Mouse (Mus musculus) megakaryocyte, embryonic 14.5 days (primary cell): ENCODE results near the gene Klf13. TPM values are rescaled to one million over a fixed set of nuclear protein-coding genes. Genes with fewer than 3 reads are reported as not detected.

ENCODE experiments used
- H3K27me3 ChIP-seq: replicated peaks from 2 replicates; pipeline ENCODE3; 2012; ENCODE audit warnings: inconsistent platforms
- H3K36me3 ChIP-seq: replicated peaks from 2 replicates; pipeline ENCODE3; 2012; ENCODE audit warnings: low read length, inconsistent platforms, mixed read lengths
- H3K4me1 ChIP-seq: 2 replicates; pipeline ENCODE4 v1.6.1; 2012; ENCODE audit warnings: inconsistent platforms
- H3K4me3 ChIP-seq: replicated peaks from 2 replicates; pipeline ENCODE3; 2012; ENCODE audit warnings: moderate library complexity, mild to moderate bottlenecking, inconsistent platforms
- H3K9me3 ChIP-seq: 2 replicates; pipeline ENCODE4 v1.6.1; 2012; ENCODE audit warnings: inconsistent platforms
- FLI1 ChIP-seq: IDR thresholded peaks from 2 replicates; pipeline ENCODE4 v1.6.1; 2012; ENCODE audit warnings: low read length, inconsistent platforms, mixed read lengths
- GATA1 ChIP-seq: IDR thresholded peaks from 3 replicates; pipeline ENCODE4 v1.6.1; 2012; ENCODE audit warnings: mixed read lengths, low read length, inconsistent platforms, borderline replicate concordance
- polyA plus RNA-seq: library from polyadenylated mRNA; stranded (reverse); fragments of >175 nt; gene quantifications from 2 replicates; pipeline ENCODE4 v1.2.3, GENCODE M21; 2012; ENCODE audit warnings: low replicate concordance; ENCODE audit not compliant: insufficient read depth

The Klf13 gene
- polyA plus RNA-seq, 1 experiment = 117 TPM

GRCm38 (mm10) chr7:63952077-63952898, 13.6 kb upstream of the Klf13 start:
- Histone ChIP-seq H3K27me3 (peaks cover 27% of the 10 kb centered on the region), H3K4me3 (no peak overlapping the region), H3K4me1 (peaks cover 52% of the 10 kb centered on the region), H3K9me3 (no peaks in the 10 kb centered on the region), H3K36me3 (no peaks in the 10 kb centered on the region)
- no peak for TF ChIP-seq FLI1
- no peak for TF ChIP-seq GATA1

GRCm38 (mm10) chr7:63950931-63951607, 12.4 kb upstream of the Klf13 start:
- TF ChIP-seq FLI1 (no peak), GATA1 (no peak)
- Histone ChIP-seq H3K4me1 (peaks cover 42% of the 10 kb centered on the region), H3K4me3 (no peak overlapping the region), H3K36me3 (no peaks in the 10 kb centered on the region), H3K9me3 (no peaks in the 10 kb centered on the region), H3K27me3 (peaks cover 16% of the 10 kb centered on the region)

GRCm38 (mm10) chr7:63949176-63949575, 10.5 kb upstream of the Klf13 start:
- peaks cover 25% of the 10 kb centered on the region for H3K4me1 ChIP-seq
- TF ChIP-seq FLI1 = no peak
- TF ChIP-seq GATA1 = no peak
- H3K27me3 ChIP-seq = peaks cover 10% of the 10 kb centered on the region
- H3K4me3 ChIP-seq = no peak overlapping the region
- H3K36me3 ChIP-seq = no peaks in the 10 kb centered on the region
- H3K9me3 ChIP-seq = no peaks in the 10 kb centered on the region

GRCm38 (mm10) chr7:63947514-63948487, 9.1 kb upstream of the Klf13 start:
- Histone ChIP-seq H3K36me3 (no peaks in the 10 kb centered on the region), H3K27me3 (peaks cover 2% of the 10 kb centered on the region), H3K4me3 (no peak overlapping the region), H3K4me1 (peaks cover 27% of the 10 kb centered on the region), H3K9me3 (no peaks in the 10 kb centered on the region)
- no peak for TF ChIP-seq GATA1

- H3K36me3 ChIP-seq = no peaks in the 10 kb centered on the region
- H3K4me3 ChIP-seq = no peak overlapping the region
- H3K4me1 ChIP-seq = peaks cover 41% of the 10 kb centered on the region
- no peaks in the 10 kb centered on the region for H3K27me3 ChIP-seq
- TF ChIP-seq GATA1 (no peak), FLI1 (no peak)
- H3K9me3 ChIP-seq = no peaks in the 10 kb centered on the region
Measured at GRCm38 (mm10) chr7:63943946-63944345, 5.2 kb upstream of the Klf13 start.

- Histone ChIP-seq H3K27me3 (no peaks in the 10 kb centered on the region), H3K4me3 (peak overlapping the region; percentile 79), H3K9me3 (no peaks in the 10 kb centered on the region), H3K4me1 (peaks cover 37% of the 10 kb centered on the region), H3K36me3 (no peaks in the 10 kb centered on the region)
- TF ChIP-seq FLI1 (no peak), GATA1 (no peak)
Measured at GRCm38 (mm10) chr7:63941501-63941900, 2.8 kb upstream of the Klf13 start.

GRCm38 (mm10) chr7:63941050-63941449, 2.3 kb upstream of the Klf13 start:
- no peak for TF ChIP-seq GATA1
- no peak for TF ChIP-seq FLI1
- Histone ChIP-seq H3K4me1 (peaks cover 38% of the 10 kb centered on the region), H3K36me3 (no peaks in the 10 kb centered on the region), H3K27me3 (no peaks in the 10 kb centered on the region), H3K9me3 (no peaks in the 10 kb centered on the region), H3K4me3 (peak overlapping the region; percentile 79)

GRCm38 (mm10) chr7:63940321-63940720, 1.6 kb upstream of the Klf13 start:
- Histone ChIP-seq H3K4me1 (peaks cover 45% of the 10 kb centered on the region), H3K27me3 (no peaks in the 10 kb centered on the region), H3K36me3 (no peaks in the 10 kb centered on the region), H3K4me3 (peak overlapping the region; percentile 76), H3K9me3 (no peaks in the 10 kb centered on the region)
- TF ChIP-seq GATA1 = no peak

- Histone ChIP-seq H3K4me1 (peaks cover 53% of the 10 kb centered on the region), H3K36me3 (peaks cover 1% of the 10 kb centered on the region), H3K9me3 (no peaks in the 10 kb centered on the region), H3K27me3 (no peaks in the 10 kb centered on the region), H3K4me3 (peak overlapping the region; percentile 100)
- TF ChIP-seq GATA1 (no peak), FLI1 (no peak)
Measured at GRCm38 (mm10) chr7:63939397-63939951, 759 bp upstream of the Klf13 start.
